Mouse (Mus musculus) MEL (cell line): ENCODE results near the gene Vmn1r63. TPM values are rescaled to one million over a fixed set of nuclear protein-coding genes. Genes with fewer than 3 reads are reported as not detected.
"Not testable (repeated sequence)": the region's sequence is repeated elsewhere in the genome, so short reads cannot be mapped to it uniquely, and the experiment has no call there.

Experiments
- DNase-seq: peaks from one replicate; pipeline ENCODE4 v3.0.0; 2011; ENCODE audit warnings: low read depth, low spot score
- H3K27ac ChIP-seq: 2 replicates; pipeline ENCODE4 v1.5.1; 2012; ENCODE audit warnings: low read depth, mild to moderate bottlenecking, control low read depth, low read length, moderate library complexity; ENCODE audit not compliant: control insufficient read depth
- H3K27me3 ChIP-seq, 2 experiments: fragments of 150-350 bp in 1 of 2; sonication (generic) in 1 of 2; 2 replicates each; pipeline ENCODE4 v1.6.1; 2012; ENCODE audit warnings: low read length in 2 of 2, mild to moderate bottlenecking in 2 of 2, improper control_type of control experiment in 1 of 2, moderate library complexity in 1 of 2; ENCODE audit not compliant: insufficient read depth in 2 of 2, control insufficient read depth in 1 of 2
- H3K36me3 ChIP-seq, 2 experiments: 2 replicates each; pipeline ENCODE4 v1.6.1; 2012 to 2014; ENCODE audit warnings: low read length in 2 of 2, improper control_type of control experiment in 1 of 2, inconsistent platforms in 1 of 2, mild to moderate bottlenecking in 1 of 2; ENCODE audit not compliant: insufficient read depth in 2 of 2, control insufficient read depth in 1 of 2
- H3K4me1 ChIP-seq, 2 experiments: fragments of 150-350 bp in 1 of 2; sonication (generic) in 1 of 2; 2 replicates each; pipeline ENCODE4 v1.6.1; 2012; ENCODE audit warnings: low read length in 2 of 2, improper control_type of control experiment in 1 of 2, mild to moderate bottlenecking in 1 of 2; ENCODE audit not compliant: insufficient read depth in 2 of 2, control insufficient read depth in 1 of 2
- H3K4me3 ChIP-seq, 2 experiments: fragments of 150-350 bp in 1 of 2; sonication (generic) in 1 of 2; 2 replicates each; pipeline ENCODE4 v1.5.1; 2012; ENCODE audit warnings: low read depth in 2 of 2, low read length in 2 of 2, mild to moderate bottlenecking in 2 of 2, moderate library complexity in 2 of 2, control low read depth in 1 of 2, improper control_type of control experiment in 1 of 2; ENCODE audit not compliant: control insufficient read depth in 1 of 2, insufficient read depth in 1 of 2
- H3K79me2 ChIP-seq: 2 replicates; pipeline ENCODE4 v1.6.1; 2012; ENCODE audit warnings: mild to moderate bottlenecking, low read length, moderate library complexity; ENCODE audit not compliant: control insufficient read depth, poor library complexity, insufficient read depth
- H3K9ac ChIP-seq: 2 replicates; pipeline ENCODE4 v1.6.1; 2012; ENCODE audit warnings: low read depth, mild to moderate bottlenecking, control low read depth, low read length, moderate library complexity; ENCODE audit not compliant: control insufficient read depth, poor library complexity, severe bottlenecking
- H3K9me3 ChIP-seq: fragments of 150-350 bp; sonication (generic); replicated peaks from 2 replicates; pipeline ENCODE4 v1.6.1; 2012; ENCODE audit warnings: mild to moderate bottlenecking, low read length, improper control_type of control experiment, moderate library complexity; ENCODE audit not compliant: insufficient read depth
- polyA plus RNA-seq, 2 experiments: library from polyadenylated mRNA; stranded (reverse) in 1 of 2; unstranded in 1 of 2; fragments of >175 nt in 1 of 2; fragments of >200 nt in 1 of 2; gene quantifications; 2 replicates each; pipeline versions ENCODE4 v1.2.1 to v1.2.4; 2012; ENCODE audit warnings: low replicate concordance in 2 of 2, low read depth in 1 of 2; ENCODE audit not compliant: insufficient read length in 2 of 2, insufficient read depth in 1 of 2, missing spikeins in 1 of 2
- total RNA-seq: library from RNA; depleted of rRNA; stranded (reverse); fragments of 300-350 nt; gene quantifications from 2 replicates; pipeline ENCODE4 v1.2.3, GENCODE M21; 2012; rRNA removed

Gene Vmn1r63
- not detected in 2 replicates for total RNA-seq
- polyA plus RNA-seq, result not detected

DNA sequence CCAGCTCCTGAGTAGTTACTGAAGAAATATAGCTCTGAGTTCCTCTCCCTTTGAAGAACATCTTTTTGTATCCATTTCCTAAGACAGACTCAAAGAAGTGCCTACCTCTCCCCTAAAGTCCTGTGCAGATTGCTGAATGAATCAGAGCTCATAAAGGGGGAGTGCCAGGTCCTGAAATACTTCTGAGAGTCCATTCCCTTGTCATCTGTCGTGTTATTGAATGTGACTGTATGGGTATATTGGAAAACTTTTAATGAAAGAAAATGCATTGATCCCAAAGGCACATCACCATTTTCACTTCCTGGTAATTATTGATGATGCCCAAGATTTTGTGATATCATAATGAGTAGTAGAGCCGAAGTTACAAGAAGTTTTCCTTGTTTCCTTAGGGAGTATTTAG is at the start of gene Vmn1r63:
Vmn1r63 (minus strand) TSS at position 101 of the 400 bp plus-strand sequence.
- not testable (repeated sequence) for H3K4me3 ChIP-seq, H3K27ac ChIP-seq, H3K36me3 ChIP-seq, H3K9ac ChIP-seq, H3K9me3 ChIP-seq, DNase-seq, H3K27me3 ChIP-seq, H3K79me2 ChIP-seq, H3K4me1 ChIP-seq

Other genes starting within 250 kb of the Vmn1r63 start
- gene Vmn1r61, start 192.2 kb downstream of the Vmn1r63 start, total RNA-seq, result not detected in 2 replicates
- not detected for gene Vmn1r61, start 192.2 kb downstream of the Vmn1r63 start, polyA plus RNA-seq
- not detected in 2 replicates for gene Vmn1r62, start 131.8 kb downstream of the Vmn1r63 start, total RNA-seq
- gene Vmn1r62, start 131.8 kb downstream of the Vmn1r63 start, polyA plus RNA-seq, result not detected
- not detected in 2 replicates for gene Vmn1r64, start 79.1 kb upstream of the Vmn1r63 start, total RNA-seq
- not detected for gene Vmn1r64, start 79.1 kb upstream of the Vmn1r63 start, polyA plus RNA-seq
- gene Vmn1r65, start 205.6 kb upstream of the Vmn1r63 start, total RNA-seq, result not detected in 2 replicates
- gene Vmn1r65, start 205.6 kb upstream of the Vmn1r63 start, polyA plus RNA-seq, result not detected
- gene Nlrp4c, start 239.7 kb upstream of the Vmn1r63 start, total RNA-seq, result not detected in 2 replicates
- not detected for gene Nlrp4c, start 239.7 kb upstream of the Vmn1r63 start, polyA plus RNA-seq